Mouse (Mus musculus) E14TG2a.4 (cell line): ENCODE results near the gene Mapkap1.

Experiments used
- CTCF ChIP-seq: conservative IDR thresholded peaks from 2 replicates; pipeline ENCODE4 v1.5.1; 2014; ENCODE audit warnings: low read length
- POU5F1 ChIP-seq: IDR thresholded peaks from 2 replicates; pipeline ENCODE4 v1.6.1; 2014; ENCODE audit warnings: low read length, borderline replicate concordance

DNA sequence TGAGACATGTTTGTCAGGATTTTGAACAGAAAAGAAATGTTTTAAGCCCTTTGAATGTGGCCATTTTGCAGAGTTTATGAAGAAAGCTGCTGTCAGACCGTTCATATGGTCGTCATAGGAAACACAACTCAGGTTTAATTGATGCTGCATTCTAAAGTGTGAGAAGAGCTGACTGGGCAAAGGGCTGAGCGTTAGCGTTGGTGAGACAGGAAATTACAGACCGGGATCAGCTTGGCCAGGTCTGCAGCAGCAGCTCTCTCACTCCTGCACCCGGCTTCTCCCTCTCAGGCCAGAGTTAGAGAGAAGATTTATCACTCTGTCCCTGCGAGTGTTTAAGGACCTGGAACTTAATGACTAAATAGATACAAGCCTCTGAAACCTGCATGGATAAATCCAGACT, 194.2 kb downstream of the Mapkap1 start:
- TF ChIP-seq CTCF (no peak), POU5F1 (no peak)
